Mouse (Mus musculus) midbrain, embryonic 11.5 days (tissue): ENCODE measurements around the gene Uggt2. TPM values are rescaled to one million over a fixed set of nuclear protein-coding genes. Genes with fewer than 3 reads are reported as not detected.
A peak's percentile ranks its signal among the peaks of the same experiment; 100 is the strongest.

Experiments
- ATAC-seq: fragments of 200-750 bp; cut with Nextera tagmentation; 2 replicates; pipeline ENCODE4 v1.8.0; 2017; ENCODE audit warnings: moderate TSS enrichment, moderate library complexity; ENCODE audit not compliant: low FRiP score
- DNase-seq: peaks from one replicate; pipeline ENCODE4 v3.0.0; 2015; ENCODE audit warnings: low spot score; ENCODE audit errors: missing footprints
- H3K27ac ChIP-seq: fragments of 300-500 bp; sonication (generic); 2 replicates; pipeline ENCODE4 v1.5.1; 2014; ENCODE audit warnings: low read depth, low read length
- H3K27me3 ChIP-seq: fragments of 300-500 bp; sonication (generic); 2 replicates; pipeline ENCODE4 v1.6.1; 2014; ENCODE audit warnings: mild to moderate bottlenecking, low read length, moderate library complexity, mixed read lengths; ENCODE audit not compliant: control insufficient read depth, insufficient read depth
- H3K36me3 ChIP-seq: fragments of 300-500 bp; sonication (generic); 2 replicates; pipeline ENCODE4 v1.6.1; 2014; ENCODE audit warnings: mild to moderate bottlenecking, low read length, moderate library complexity, mixed read lengths; ENCODE audit not compliant: control insufficient read depth, insufficient read depth
- H3K4me1 ChIP-seq: fragments of 300-500 bp; sonication (generic); 2 replicates; pipeline ENCODE4 v1.6.1; 2014; ENCODE audit warnings: low read length; ENCODE audit not compliant: control insufficient read depth, insufficient read depth
- H3K4me2 ChIP-seq: fragments of 300-500 bp; sonication (generic); 2 replicates; pipeline ENCODE4 v1.6.1; 2014; ENCODE audit warnings: mild to moderate bottlenecking, moderate library complexity
- H3K4me3 ChIP-seq: fragments of 300-500 bp; sonication (generic); 2 replicates; pipeline ENCODE4 v1.5.1; 2014; ENCODE audit warnings: low read depth, low read length
- H3K9ac ChIP-seq: fragments of 300-500 bp; sonication (generic); 2 replicates; pipeline ENCODE4 v1.6.1; 2014; ENCODE audit warnings: low read length
- H3K9me3 ChIP-seq: fragments of 300-500 bp; sonication (generic); 2 replicates; pipeline ENCODE4 v1.6.1; 2016; ENCODE audit warnings: low read length; ENCODE audit not compliant: control insufficient read depth
- WGBS: fragments of 180-500 bp; shearing (Covaris S2); extraction: QIAGEN DNeasy Blood & Tissue Kit; methylation state at CpG from one replicate; pipeline ENCODE4 v1.1.7; 2014; 5-methylcytosine and 5-hydroxymethylcytosine counted together
- polyA plus RNA-seq: library from polyadenylated mRNA; unstranded; fragments of >200 nt; fragmentation: Nextera tagmentation; extraction: Ambion mirVana; gene quantifications from 2 replicates; pipeline ENCODE4 v1.2.1, GENCODE M21; 2014

Uggt2 gene
- polyA plus RNA-seq, 1 experiment from 2014 or later: 15.1 TPM

GRCm38 (mm10) chr14:119052361-119052760 is 46.9 kb downstream of the Uggt2 start:
- no peaks in the 10 kb centered on the region for H3K9me3 ChIP-seq
- no peaks in the 10 kb centered on the region for H3K4me1 ChIP-seq
- H3K4me3 ChIP-seq: no peak overlapping the region
- H3K9ac ChIP-seq: no peak overlapping the region
- DNase-seq (no peak), ATAC-seq (no peak)
- no peaks in the 10 kb centered on the region for H3K36me3 ChIP-seq
- 97% methylated on average over 3 of the region's 3 CpGs for WGBS
- no peak overlapping the region for H3K4me2 ChIP-seq
- H3K27ac ChIP-seq: no peak overlapping the region
- no peaks in the 10 kb centered on the region for H3K27me3 ChIP-seq

GRCm38 (mm10) chr14:119043765-119044164 is 55.5 kb downstream of the Uggt2 start:
- DNase-seq (no peak), ATAC-seq (no peak)
- Histone ChIP-seq H3K9me3 (no peaks in the 10 kb centered on the region), H3K27ac (no peak overlapping the region), H3K27me3 (no peaks in the 10 kb centered on the region), H3K4me3 (no peak overlapping the region), H3K4me1 (no peaks in the 10 kb centered on the region), H3K4me2 (no peak overlapping the region), H3K36me3 (peaks cover 3% of the 10 kb centered on the region; the same call in 1 of the 2 replicates), H3K9ac (no peak overlapping the region)
- WGBS: 93% methylated on average over 7 of the region's 7 CpGs

DNA sequence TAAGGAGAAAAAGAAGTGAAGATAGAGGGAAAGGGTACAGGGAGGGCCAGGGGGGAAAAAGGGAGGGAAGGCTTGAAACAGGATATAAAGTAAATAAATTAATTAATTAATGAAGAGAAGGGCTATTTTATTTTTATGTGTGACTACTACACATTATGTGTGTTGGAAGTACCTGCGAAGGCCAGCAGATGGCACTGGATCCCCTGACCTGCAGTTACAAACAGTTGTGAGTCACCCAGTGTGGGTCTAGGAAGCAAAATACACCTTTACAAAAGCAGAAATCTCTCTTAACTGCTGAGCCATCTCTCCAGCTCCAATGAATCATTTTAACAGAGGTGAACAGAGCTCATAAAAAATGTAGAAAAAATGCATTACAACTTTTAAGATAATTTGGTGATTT is 59.0 kb downstream of the Uggt2 start:
- Histone ChIP-seq H3K4me2 (no peak overlapping the region), H3K9me3 (no peaks in the 10 kb centered on the region), H3K4me1 (peaks cover 4% of the 10 kb centered on the region; the same call in 1 of the 2 replicates), H3K27me3 (no peaks in the 10 kb centered on the region), H3K36me3 (peaks cover 3% of the 10 kb centered on the region; the same call in 1 of the 2 replicates), H3K4me3 (no peak overlapping the region), H3K27ac (no peak overlapping the region), H3K9ac (no peak overlapping the region)
- DNase-seq (peak; percentile 89), ATAC-seq (no peak)
- WGBS: 63% methylated on average over 1 of the region's 1 CpGs

DNA sequence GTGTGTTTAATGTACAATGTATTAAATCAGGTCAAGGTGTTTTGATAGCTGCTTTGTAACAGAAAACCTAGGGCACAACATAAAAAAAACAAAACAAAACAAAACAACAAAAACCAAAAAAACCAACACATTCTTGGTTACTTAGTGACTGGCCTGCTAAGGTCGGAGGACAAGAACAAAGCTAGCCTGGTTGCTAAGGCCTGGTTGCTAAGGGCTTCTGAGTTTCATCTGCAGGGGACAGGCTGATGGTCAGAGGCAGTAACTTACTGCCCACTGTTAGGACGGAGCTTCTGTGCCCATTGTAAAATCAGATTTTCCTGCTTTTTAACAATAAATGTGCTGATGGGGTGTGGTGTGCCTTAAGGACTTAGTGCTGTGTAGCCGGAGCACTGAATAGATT is 61.5 kb downstream of the Uggt2 start:
- Histone ChIP-seq H3K9ac (no peak overlapping the region), H3K4me2 (no peak overlapping the region), H3K27me3 (no peaks in the 10 kb centered on the region), H3K36me3 (peaks cover 5% of the 10 kb centered on the region; the same call in 1 of the 2 replicates), H3K27ac (no peak overlapping the region), H3K9me3 (no peaks in the 10 kb centered on the region), H3K4me3 (no peak overlapping the region), H3K4me1 (peaks cover 4% of the 10 kb centered on the region; the same call in 1 of the 2 replicates)
- peak; percentile 89 for DNase-seq
- WGBS: 23% methylated on average over 3 of the region's 3 CpGs
- ATAC-seq: peak; percentile 79

GRCm38 (mm10) chr14:119037076-119037683 is 62.0 kb downstream of the Uggt2 start:
- DNase-seq (no peak), ATAC-seq (peak; percentile 52; the same call in 1 of the 2 replicates)
- Histone ChIP-seq H3K9me3 (no peaks in the 10 kb centered on the region), H3K27me3 (no peaks in the 10 kb centered on the region), H3K4me2 (no peak overlapping the region), H3K9ac (no peak overlapping the region), H3K36me3 (peaks cover 5% of the 10 kb centered on the region; the same call in 1 of the 2 replicates), H3K4me3 (no peak overlapping the region), H3K4me1 (peaks cover 4% of the 10 kb centered on the region; the same call in 1 of the 2 replicates), H3K27ac (no peak overlapping the region)
- WGBS: 73% methylated on average over 12 of the region's 12 CpGs

DNA sequence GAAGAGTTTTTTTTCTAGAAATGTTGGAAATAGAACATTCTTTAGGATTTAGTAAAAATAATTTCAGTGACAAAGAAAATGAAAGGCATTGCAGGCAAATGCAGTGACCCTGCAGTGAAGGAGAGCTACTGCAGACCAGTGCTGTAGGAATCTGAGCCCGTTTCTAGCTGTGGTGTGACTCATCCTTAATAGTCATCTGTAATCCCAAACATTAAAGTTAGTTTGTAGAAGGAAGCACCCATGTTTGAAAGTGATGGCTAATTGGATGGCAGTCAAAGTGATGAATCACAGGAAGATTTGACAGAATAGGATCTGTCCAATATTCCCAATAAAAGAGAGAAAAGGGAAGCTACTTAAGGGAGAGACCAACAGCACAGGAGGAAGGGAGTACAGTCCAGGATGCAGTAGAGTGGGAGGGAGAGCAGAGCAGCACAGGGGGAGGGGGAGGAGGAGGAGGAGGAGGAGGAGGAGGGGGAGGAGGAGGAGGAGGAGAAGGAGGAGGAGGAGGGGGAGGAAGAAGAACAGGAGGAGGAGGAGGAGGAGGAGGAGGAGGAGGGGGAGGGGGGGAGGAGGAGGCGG is 71.5 kb downstream of the Uggt2 start:
- Histone ChIP-seq H3K4me1 (no peaks in the 10 kb centered on the region), H3K4me3 (no peak overlapping the region), H3K36me3 (0 out of 2 replicates have a peak, but pooled peaks cover 3% of the 10 kb centered on the region), H3K4me2 (no peak overlapping the region), H3K9ac (no peak overlapping the region), H3K9me3 (no peaks in the 10 kb centered on the region), H3K27me3 (no peaks in the 10 kb centered on the region), H3K27ac (no peak overlapping the region)
- no peak for DNase-seq
- ATAC-seq: no peak
- 79% methylated on average over 1 of the region's 2 CpGs for WGBS

DNA sequence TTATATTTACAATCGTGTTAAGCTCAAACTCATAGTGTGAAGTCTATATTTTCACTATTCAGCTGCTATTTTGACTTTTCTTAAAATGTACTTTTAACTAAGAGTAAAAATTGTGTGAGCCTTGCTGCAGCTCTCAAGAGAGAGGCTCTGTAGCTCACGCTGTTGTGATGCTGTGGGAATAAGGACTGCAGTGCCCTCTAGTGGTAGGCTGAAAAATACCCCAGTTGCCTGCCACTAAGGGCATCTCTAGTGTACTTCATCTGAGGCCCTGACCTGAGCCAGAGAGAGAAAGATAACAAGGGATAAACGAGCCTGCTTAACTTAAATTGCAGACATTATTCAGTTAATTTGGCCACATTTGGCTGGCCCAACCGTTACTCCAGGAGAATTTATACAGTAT is 72.1 kb downstream of the Uggt2 start:
- H3K9ac ChIP-seq: no peak overlapping the region
- no peak overlapping the region for H3K27ac ChIP-seq
- DNase-seq: peak; percentile 88
- no peaks in the 10 kb centered on the region for H3K27me3 ChIP-seq
- no peak overlapping the region for H3K4me3 ChIP-seq
- H3K4me1 ChIP-seq: no peaks in the 10 kb centered on the region
- H3K36me3 ChIP-seq: 0 out of 2 replicates have a peak, but pooled peaks cover 3% of the 10 kb centered on the region
- no peak overlapping the region for H3K4me2 ChIP-seq
- WGBS: 57% methylated on average over 4 of the region's 4 CpGs
- no peaks in the 10 kb centered on the region for H3K9me3 ChIP-seq
- ATAC-seq: peak; percentile 80

GRCm38 (mm10) chr14:119025889-119026288 is 73.3 kb downstream of the Uggt2 start:
- Histone ChIP-seq H3K36me3 (no peaks in the 10 kb centered on the region), H3K9me3 (no peaks in the 10 kb centered on the region), H3K27ac (no peak overlapping the region), H3K27me3 (no peaks in the 10 kb centered on the region), H3K4me3 (no peak overlapping the region), H3K9ac (no peak overlapping the region), H3K4me1 (no peaks in the 10 kb centered on the region), H3K4me2 (no peak overlapping the region)
- DNase-seq (peak; percentile 85), ATAC-seq (no peak)
- 74% methylated on average over 5 of the region's 5 CpGs for WGBS

DNA sequence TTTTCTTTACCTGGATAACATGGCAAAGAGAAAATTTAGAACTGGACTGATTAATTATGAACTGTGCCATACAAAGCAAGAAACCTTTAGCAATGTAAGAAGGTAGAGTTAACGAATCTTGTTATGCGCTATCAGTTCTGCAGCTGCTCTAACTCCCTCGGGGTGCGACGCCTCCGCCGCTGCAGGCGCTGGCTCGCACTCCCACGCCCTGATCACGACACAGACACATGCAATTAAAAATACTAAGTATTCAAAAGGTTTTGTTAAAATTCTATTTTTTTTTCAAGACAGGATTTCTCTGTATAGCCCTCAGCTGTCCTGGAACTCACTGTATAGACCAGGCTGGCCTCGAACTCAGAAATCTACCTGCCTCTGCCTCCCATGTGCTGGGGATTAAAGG is 85.7 kb downstream of the Uggt2 start:
- no peaks in the 10 kb centered on the region for H3K9me3 ChIP-seq
- H3K36me3 ChIP-seq: peaks cover 2% of the 10 kb centered on the region; the same call in 1 of the 2 replicates
- no peak overlapping the region for H3K4me2 ChIP-seq
- H3K9ac ChIP-seq: no peak overlapping the region
- no peak for DNase-seq
- 0 out of 2 replicates have a peak, but pooled peaks have one; percentile 45 for ATAC-seq
- H3K27ac ChIP-seq: no peak overlapping the region
- WGBS: 84% methylated on average over 12 of the region's 12 CpGs
- H3K27me3 ChIP-seq: no peaks in the 10 kb centered on the region
- H3K4me3 ChIP-seq: no peak overlapping the region
- no peaks in the 10 kb centered on the region for H3K4me1 ChIP-seq
